Mouse (Mus musculus): ENCODE results near the gene Myocd. TPM values are rescaled to one million over a fixed set of nuclear protein-coding genes. Genes with fewer than 3 reads are reported as not detected.

Gene Myocd
- total and polyA plus RNA-seq, 2 experiments from 2014 or later, result 0.11 to 0.20 TPM

- no peak overlapping the region for H3K4me2 ChIP-seq (ENCODE audit: low read depth, low read length, poor library complexity, severe bottlenecking)
- H3K9ac ChIP-seq (replicated peaks; ENCODE audit: low read length, poor library complexity, severe bottlenecking), result no peak overlapping the region
- no peak overlapping the region for H3K27ac ChIP-seq (ENCODE audit: low read depth, low read length)
- DNase-seq (ENCODE audit: low spot score) (no peak), ATAC-seq (ENCODE audit: low FRiP score) (no peak)
- H3K4me3 ChIP-seq (ENCODE audit: low read depth, low read length), result no peak overlapping the region
- TF ChIP-seq CTCF (IDR thresholded peaks at IDR 0.05), result no peak
- WGBS, result 77% methylated on average over 6 of the region's 6 CpGs
- no peaks in the 10 kb centered on the region for H3K27me3 ChIP-seq (ENCODE audit: insufficient read depth, low read length)
- H3K4me1 ChIP-seq (ENCODE audit: insufficient read depth, low read length), result no peaks in the 10 kb centered on the region
- H3K9me3 ChIP-seq (ENCODE audit: low read length), result no peaks in the 10 kb centered on the region
- H3K36me3 ChIP-seq (ENCODE audit: insufficient read depth, low read length), result no peaks in the 10 kb centered on the region
Observed at GRCm38 (mm10) chr11:65211701-65212100, 58.1 kb downstream of the Myocd start.

DNA sequence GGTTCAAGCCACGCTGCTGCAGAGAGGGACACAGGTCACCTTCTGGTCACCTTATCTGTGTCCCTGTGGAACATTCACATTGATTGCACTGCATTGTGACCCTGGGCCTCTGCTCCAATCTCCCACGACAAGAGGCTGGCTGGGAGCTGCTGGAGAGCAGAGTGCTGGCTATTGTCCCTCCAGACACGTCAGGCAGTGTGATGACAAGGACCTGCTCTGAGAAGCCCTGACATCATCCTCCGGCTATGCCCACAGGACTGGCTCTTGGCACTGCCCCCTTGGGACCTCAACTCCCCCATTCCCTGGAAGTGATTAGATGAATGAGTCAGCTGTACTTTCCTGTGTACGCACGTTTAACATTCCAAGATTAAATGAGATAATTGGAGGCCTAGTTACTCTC lies 60.3 kb downstream of the Myocd start:
- ATAC-seq (ENCODE audit: low FRiP score) (no peak), DNase-seq (ENCODE audit: low spot score) (no peak)
- Histone ChIP-seq H3K27me3 (ENCODE audit: insufficient read depth, low read length) (no peaks in the 10 kb centered on the region), H3K4me1 (ENCODE audit: insufficient read depth, low read length) (no peaks in the 10 kb centered on the region), H3K4me3 (ENCODE audit: low read depth, low read length) (no peak overlapping the region), H3K9ac (replicated peaks; ENCODE audit: low read length, poor library complexity, severe bottlenecking) (no peak overlapping the region), H3K27ac (ENCODE audit: low read depth, low read length) (no peak overlapping the region), H3K4me2 (ENCODE audit: low read depth, low read length, poor library complexity, severe bottlenecking) (no peak overlapping the region), H3K36me3 (ENCODE audit: insufficient read depth, low read length) (no peaks in the 10 kb centered on the region), H3K9me3 (ENCODE audit: low read length) (no peaks in the 10 kb centered on the region)
- 69% methylated on average over 6 of the region's 6 CpGs for WGBS
- no peak for TF ChIP-seq CTCF (IDR thresholded peaks at IDR 0.05)

DNA sequence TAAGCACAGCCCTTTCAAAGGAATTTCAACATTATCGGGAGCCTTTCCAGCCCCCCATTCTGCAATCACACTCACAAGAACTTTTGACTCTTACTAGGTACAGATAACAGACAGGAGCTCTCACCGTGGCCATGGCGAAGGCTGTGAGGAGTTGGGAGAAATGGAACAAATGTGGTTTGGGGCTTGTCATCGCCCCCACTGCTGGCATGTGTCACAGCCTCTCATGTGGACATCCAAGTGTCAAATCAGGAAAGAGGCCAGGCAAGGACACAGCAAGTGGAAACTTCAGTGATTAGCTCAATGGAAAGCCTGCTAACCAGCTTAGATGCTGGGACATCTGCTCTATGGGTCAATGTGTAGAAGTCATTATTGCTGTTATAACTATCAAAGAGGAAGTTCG lies 64.5 kb downstream of the Myocd start:
- WGBS, result 78% methylated on average over 5 of the region's 5 CpGs
- no peak overlapping the region for H3K27ac ChIP-seq (ENCODE audit: low read depth, low read length)
- DNase-seq (ENCODE audit: low spot score) (no peak), ATAC-seq (ENCODE audit: low FRiP score) (no peak)
- H3K4me1 ChIP-seq (ENCODE audit: insufficient read depth, low read length), result no peaks in the 10 kb centered on the region
- H3K9ac ChIP-seq (replicated peaks; ENCODE audit: low read length, poor library complexity, severe bottlenecking), result no peak overlapping the region
- H3K4me2 ChIP-seq (ENCODE audit: low read depth, low read length, poor library complexity, severe bottlenecking), result no peak overlapping the region
- H3K4me3 ChIP-seq (ENCODE audit: low read depth, low read length), result no peak overlapping the region
- H3K27me3 ChIP-seq (ENCODE audit: insufficient read depth, low read length), result no peaks in the 10 kb centered on the region
- H3K36me3 ChIP-seq (ENCODE audit: insufficient read depth, low read length), result no peaks in the 10 kb centered on the region
- no peaks in the 10 kb centered on the region for H3K9me3 ChIP-seq (ENCODE audit: low read length)
- no peak for TF ChIP-seq CTCF (IDR thresholded peaks at IDR 0.05)

GRCm38 (mm10) chr11:65204651-65205050 lies 65.1 kb downstream of the Myocd start:
- ATAC-seq (ENCODE audit: low FRiP score) (no peak), DNase-seq (ENCODE audit: low spot score) (peak; percentile 35)
- Histone ChIP-seq H3K9me3 (ENCODE audit: low read length) (no peaks in the 10 kb centered on the region), H3K9ac (replicated peaks; ENCODE audit: low read length, poor library complexity, severe bottlenecking) (no peak overlapping the region), H3K4me1 (ENCODE audit: insufficient read depth, low read length) (no peaks in the 10 kb centered on the region), H3K27me3 (ENCODE audit: insufficient read depth, low read length) (no peaks in the 10 kb centered on the region), H3K4me3 (ENCODE audit: low read depth, low read length) (no peak overlapping the region), H3K36me3 (ENCODE audit: insufficient read depth, low read length) (no peaks in the 10 kb centered on the region), H3K4me2 (ENCODE audit: low read depth, low read length, poor library complexity, severe bottlenecking) (no peak overlapping the region), H3K27ac (ENCODE audit: low read depth, low read length) (no peak overlapping the region)
- 47% methylated on average over 13 of the region's 13 CpGs for WGBS
- no peak for TF ChIP-seq CTCF (IDR thresholded peaks at IDR 0.05)

GRCm38 (mm10) chr11:65203020-65203419 lies 66.8 kb downstream of the Myocd start:
- Histone ChIP-seq H3K4me2 (ENCODE audit: low read depth, low read length, poor library complexity, severe bottlenecking) (no peak overlapping the region), H3K27me3 (ENCODE audit: insufficient read depth, low read length) (no peaks in the 10 kb centered on the region), H3K36me3 (ENCODE audit: insufficient read depth, low read length) (no peaks in the 10 kb centered on the region), H3K4me3 (ENCODE audit: low read depth, low read length) (no peak overlapping the region), H3K27ac (ENCODE audit: low read depth, low read length) (no peak overlapping the region), H3K4me1 (ENCODE audit: insufficient read depth, low read length) (no peaks in the 10 kb centered on the region), H3K9me3 (ENCODE audit: low read length) (no peaks in the 10 kb centered on the region), H3K9ac (replicated peaks; ENCODE audit: low read length, poor library complexity, severe bottlenecking) (no peak overlapping the region)
- ATAC-seq (ENCODE audit: low FRiP score) (no peak), DNase-seq (ENCODE audit: low spot score) (no peak)
- peak; percentile 59 for TF ChIP-seq CTCF (IDR thresholded peaks at IDR 0.05)
- WGBS, result 81% methylated on average over 1 of the region's 1 CpGs

DNA sequence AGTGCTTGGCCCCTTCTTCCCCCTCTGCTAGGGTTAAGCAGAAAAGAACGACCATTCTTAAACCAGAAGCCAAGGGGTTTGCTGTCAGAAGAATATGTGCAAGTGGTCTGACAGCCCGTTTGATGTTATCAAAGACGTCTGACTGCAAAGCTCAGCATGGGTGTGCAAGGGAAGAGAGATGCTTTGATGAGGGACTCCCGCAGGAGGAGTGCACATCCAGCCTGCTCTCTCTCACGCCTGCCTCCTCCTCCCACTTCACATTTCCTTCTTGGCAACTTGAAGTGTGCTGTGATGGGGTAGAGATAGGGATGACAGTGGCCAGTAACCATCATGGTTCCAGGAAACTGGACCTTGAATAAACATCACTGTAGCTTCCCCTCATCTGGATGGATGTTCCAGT lies 67.6 kb downstream of the Myocd start:
- 30% methylated on average over 5 of the region's 5 CpGs for WGBS
- no peak for TF ChIP-seq CTCF (IDR thresholded peaks at IDR 0.05)

More for the DNA sequence above, 67.6 kb downstream of the Myocd start:
- Histone ChIP-seq H3K4me2 (ENCODE audit: low read depth, low read length, poor library complexity, severe bottlenecking) (no peak overlapping the region), H3K27ac (ENCODE audit: low read depth, low read length) (no peak overlapping the region), H3K9me3 (ENCODE audit: low read length) (no peaks in the 10 kb centered on the region), H3K4me3 (ENCODE audit: low read depth, low read length) (no peak overlapping the region), H3K27me3 (ENCODE audit: insufficient read depth, low read length) (no peaks in the 10 kb centered on the region), H3K9ac (replicated peaks; ENCODE audit: low read length, poor library complexity, severe bottlenecking) (no peak overlapping the region), H3K36me3 (ENCODE audit: insufficient read depth, low read length) (no peaks in the 10 kb centered on the region), H3K4me1 (ENCODE audit: insufficient read depth, low read length) (no peaks in the 10 kb centered on the region)
- DNase-seq (ENCODE audit: low spot score) (no peak), ATAC-seq (ENCODE audit: low FRiP score) (no peak)

Measured in midbrain, postnatal 0 days (tissue).